Mouse (Mus musculus) embryonic facial prominence, embryonic 11.5 days (tissue): ENCODE measurements at regions not wholly inside any gene's neighbourhood (a gene's known extent, or its start where the extent isn't known, plus 50 kb on each side); places are given as distances from the start of the nearest gene placed in this dataset.

Experiments used
- ATAC-seq: fragments of 200-750 bp; cut with Nextera tagmentation; replicated peaks from 2 replicates; pipeline ENCODE4 v1.8.0; 2017; ENCODE audit warnings: low read depth; ENCODE audit not compliant: insufficient number of reproducible peaks, low FRiP score, low TSS enrichment
- DNase-seq: peaks from one replicate; pipeline ENCODE4 v3.0.0-alpha.2; 2015; ENCODE audit warnings: low spot score
- H3K27ac ChIP-seq: fragments of 300-500 bp; sonication (generic); replicated peaks from 2 replicates; pipeline ENCODE4 v1.5.1; 2014; ENCODE audit warnings: mild to moderate bottlenecking, low read depth, low read length, control low read depth
- H3K27me3 ChIP-seq: fragments of 300-500 bp; sonication (generic); 2 replicates; pipeline ENCODE4 v1.6.1; 2014; ENCODE audit warnings: mild to moderate bottlenecking, low read length, moderate library complexity, mixed read lengths; ENCODE audit not compliant: control insufficient read depth, insufficient read depth
- H3K36me3 ChIP-seq: fragments of 300-500 bp; sonication (generic); replicated peaks from 2 replicates; pipeline ENCODE4 v1.6.1; 2014; ENCODE audit warnings: low read depth, mild to moderate bottlenecking, low read length, moderate library complexity, mixed read lengths; ENCODE audit not compliant: control insufficient read depth, insufficient read depth
- H3K4me1 ChIP-seq: fragments of 300-500 bp; sonication (generic); 2 replicates; pipeline ENCODE4 v1.6.1; 2014; ENCODE audit warnings: low read length, mixed read lengths; ENCODE audit not compliant: control insufficient read depth, insufficient read depth
- H3K4me2 ChIP-seq: fragments of 300-500 bp; sonication (generic); 2 replicates; pipeline ENCODE4 v1.6.1; 2014; ENCODE audit warnings: low read depth, mild to moderate bottlenecking, control low read depth, low read length, moderate library complexity
- H3K4me3 ChIP-seq: fragments of 300-500 bp; sonication (generic); 2 replicates; pipeline ENCODE4 v1.5.1; 2014; ENCODE audit warnings: low read depth, low read length, control low read depth
- H3K9ac ChIP-seq: fragments of 300-500 bp; sonication (generic); replicated peaks from 2 replicates; pipeline ENCODE4 v1.6.1; 2014; ENCODE audit warnings: mild to moderate bottlenecking, control low read depth, low read length
- H3K9me3 ChIP-seq: fragments of 300-500 bp; sonication (generic); replicated peaks from 2 replicates; pipeline ENCODE4 v1.6.1; 2016; ENCODE audit warnings: mild to moderate bottlenecking, low read length, inconsistent platforms, mixed read lengths; ENCODE audit not compliant: control insufficient read depth
- WGBS: fragments of 180-500 bp; shearing (Covaris S2); extraction: QIAGEN DNeasy Blood & Tissue Kit; methylation state at CpG from one replicate; pipeline ENCODE4 v1.1.7; 2014; 5-methylcytosine and 5-hydroxymethylcytosine counted together

- DNase-seq = no peak
- Histone ChIP-seq H3K9ac (no peak overlapping the region), H3K4me2 (no peak overlapping the region), H3K27me3 (no peaks in the 10 kb centered on the region), H3K4me3 (no peak overlapping the region), H3K27ac (no peak overlapping the region), H3K4me1 (no peaks in the 10 kb centered on the region), H3K36me3 (no peaks in the 10 kb centered on the region), H3K9me3 (no peaks in the 10 kb centered on the region)
- WGBS = 75% methylated on average over 4 of the region's 4 CpGs
- ATAC-seq = no peak
These were observed 80.4 kb downstream of the Utp6 start for GRCm38 (mm10) chr11:79881812-79882211.

DNA sequence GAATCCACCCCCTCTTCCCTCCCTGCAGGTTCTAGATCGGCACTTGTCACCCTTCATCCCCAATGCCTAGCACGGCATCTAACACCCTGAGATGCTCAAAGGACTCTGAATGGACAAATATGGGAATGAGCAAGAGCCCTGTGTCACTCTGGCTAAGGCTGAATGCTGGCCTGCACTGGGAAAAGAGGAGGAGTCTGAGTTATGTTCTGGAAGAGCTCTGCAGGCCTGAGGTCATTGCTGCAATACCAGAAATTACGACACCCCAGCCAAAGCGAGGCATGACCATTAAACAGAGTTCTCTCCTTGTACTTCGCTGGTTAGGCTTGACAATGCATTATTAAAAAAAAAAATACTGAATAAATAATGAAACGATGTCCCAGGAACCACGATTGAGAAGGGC lies 84.1 kb downstream of the Utp6 start:
- Histone ChIP-seq H3K4me3 (no peak overlapping the region), H3K27ac (no peak overlapping the region), H3K9ac (no peak overlapping the region), H3K27me3 (no peaks in the 10 kb centered on the region), H3K9me3 (no peaks in the 10 kb centered on the region), H3K36me3 (no peaks in the 10 kb centered on the region), H3K4me1 (no peaks in the 10 kb centered on the region), H3K4me2 (no peak overlapping the region)
- no peak for ATAC-seq
- DNase-seq = no peak
- 85% methylated on average over 7 of the region's 7 CpGs for WGBS

DNA sequence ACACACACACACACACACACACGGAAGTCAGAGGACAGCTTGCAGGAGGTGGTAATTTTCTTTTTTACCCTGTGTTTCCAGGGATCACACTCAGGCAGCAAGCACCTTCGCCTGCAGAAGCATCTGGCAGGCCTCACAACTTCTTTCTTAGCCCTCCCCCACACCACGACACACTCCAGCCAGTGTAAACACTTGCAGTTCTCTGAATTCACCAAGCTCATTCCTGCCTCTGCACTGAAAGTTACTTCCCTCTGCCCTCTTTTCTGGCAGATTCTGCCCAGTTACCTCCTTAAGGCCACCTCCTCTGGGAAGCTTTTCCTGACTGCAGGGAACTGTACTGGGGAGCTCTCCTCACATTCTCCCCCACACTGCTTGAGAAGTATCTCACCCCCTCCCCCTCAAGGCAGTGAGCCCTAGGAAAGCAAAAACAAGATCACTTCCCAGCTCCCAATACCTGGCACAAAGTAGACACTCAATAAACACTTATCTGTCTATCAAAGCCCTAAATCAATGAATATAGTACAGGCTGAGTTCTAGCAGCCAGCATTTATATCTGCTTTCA lies 84.9 kb downstream of the Utp6 start:
- H3K4me1 ChIP-seq = no peaks in the 10 kb centered on the region
- no peak overlapping the region for H3K9ac ChIP-seq
- no peak overlapping the region for H3K27ac ChIP-seq
- H3K4me3 ChIP-seq = no peak overlapping the region
- ATAC-seq = no peak
- WGBS = 46% methylated on average over 3 of the region's 3 CpGs
- DNase-seq = peak; percentile 33
- H3K27me3 ChIP-seq = no peaks in the 10 kb centered on the region
- no peaks in the 10 kb centered on the region for H3K36me3 ChIP-seq
- H3K9me3 ChIP-seq = no peaks in the 10 kb centered on the region
- no peak overlapping the region for H3K4me2 ChIP-seq

DNA sequence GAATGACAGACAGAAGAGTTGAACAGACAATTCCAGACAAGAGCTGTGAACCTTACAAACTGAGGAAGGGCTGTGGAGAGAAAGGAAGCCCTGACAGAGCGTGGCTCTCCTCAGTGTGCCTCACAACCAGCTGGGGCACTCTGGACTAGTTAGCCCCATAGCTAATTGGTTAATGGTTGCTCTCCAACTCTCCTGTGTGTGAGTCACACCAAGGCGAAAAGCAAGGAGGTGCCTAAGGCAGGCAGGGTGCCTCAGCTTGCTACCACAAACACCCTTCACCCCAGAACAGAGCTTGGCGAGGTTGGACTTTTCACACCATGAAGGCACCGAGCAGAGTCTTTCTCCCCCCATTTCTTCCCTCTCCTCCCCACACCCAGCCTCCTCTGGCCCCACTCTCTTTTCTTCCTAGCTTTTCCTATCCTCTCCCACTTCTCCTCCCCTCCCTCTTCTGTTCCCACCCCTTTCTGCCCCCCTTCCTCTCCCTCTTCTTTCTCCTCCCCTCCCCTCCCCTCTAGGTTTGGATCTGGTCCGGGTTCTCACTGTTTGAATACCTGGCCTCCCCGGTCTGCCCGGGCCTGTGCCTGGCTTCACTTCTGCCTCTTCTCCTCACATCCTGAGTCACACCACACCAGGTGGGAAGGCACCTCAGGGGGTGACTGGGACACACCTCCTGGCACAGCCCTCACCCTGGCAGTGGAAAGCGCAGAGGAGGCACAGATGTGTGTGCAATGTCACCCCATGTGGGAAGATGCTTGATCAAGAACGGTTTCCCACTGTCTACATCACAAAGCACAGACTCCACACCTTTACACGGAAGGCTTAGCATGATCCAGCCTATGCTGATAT lies 90.2 kb downstream of the Utp6 start:
- Histone ChIP-seq H3K4me3 (no peak overlapping the region), H3K4me1 (no peaks in the 10 kb centered on the region), H3K9ac (no peak overlapping the region), H3K9me3 (no peaks in the 10 kb centered on the region), H3K4me2 (no peak overlapping the region), H3K27ac (no peak overlapping the region), H3K36me3 (no peaks in the 10 kb centered on the region), H3K27me3 (no peaks in the 10 kb centered on the region)
- WGBS = 87% methylated on average over 10 of the region's 10 CpGs
- ATAC-seq (no peak), DNase-seq (no peak)

DNA sequence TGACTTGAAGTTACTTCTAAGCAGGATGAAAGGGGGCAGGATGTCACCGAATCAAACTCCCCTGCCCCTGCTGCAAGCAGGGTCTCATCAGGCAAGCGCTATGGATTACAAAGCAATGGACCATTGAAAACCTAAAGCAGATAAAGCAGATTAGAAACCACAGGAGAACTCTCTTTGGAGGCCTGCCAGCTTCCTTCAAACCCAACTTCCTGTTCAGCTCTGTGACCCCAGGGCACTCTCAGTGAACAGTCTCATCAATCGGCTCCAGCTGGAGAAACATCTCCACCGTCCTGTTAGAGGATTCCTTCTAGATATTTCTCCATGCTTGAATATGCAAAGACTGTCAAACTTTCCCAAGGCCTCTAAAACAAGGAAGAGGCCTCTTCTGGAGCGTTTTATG lies 92.0 kb downstream of the Utp6 start:
- H3K27ac ChIP-seq = no peak overlapping the region
- no peaks in the 10 kb centered on the region for H3K4me1 ChIP-seq
- no peaks in the 10 kb centered on the region for H3K36me3 ChIP-seq
- peak; percentile 50 for DNase-seq
- no peak overlapping the region for H3K4me3 ChIP-seq
- no peak overlapping the region for H3K9ac ChIP-seq
- H3K4me2 ChIP-seq = no peak overlapping the region
- 44% methylated on average over 5 of the region's 5 CpGs for WGBS
- no peaks in the 10 kb centered on the region for H3K9me3 ChIP-seq
- H3K27me3 ChIP-seq = no peaks in the 10 kb centered on the region
- ATAC-seq = no peak

DNA sequence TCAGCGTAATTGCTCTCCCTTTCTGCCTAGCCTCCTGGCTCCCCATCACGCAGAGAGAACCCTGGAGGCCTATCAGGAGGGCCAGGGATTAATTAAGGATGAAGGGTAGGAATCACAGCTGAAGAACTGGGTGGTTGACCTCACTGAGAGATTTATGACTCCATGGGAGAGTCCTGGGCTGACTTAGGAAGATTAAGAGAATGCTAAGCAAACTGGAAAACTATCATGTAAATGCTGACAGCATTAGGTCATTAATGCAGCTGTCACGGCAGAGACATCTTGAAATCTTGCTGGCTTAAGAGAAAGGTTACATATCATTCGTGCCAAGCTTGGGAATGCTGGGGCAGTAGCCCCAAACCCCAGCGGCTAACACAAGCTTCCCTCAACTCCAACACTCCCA lies 93.2 kb downstream of the Utp6 start:
- H3K9me3 ChIP-seq = no peaks in the 10 kb centered on the region
- H3K4me2 ChIP-seq = no peak overlapping the region
- no peak overlapping the region for H3K27ac ChIP-seq
- no peaks in the 10 kb centered on the region for H3K4me1 ChIP-seq
- H3K4me3 ChIP-seq = no peak overlapping the region
- H3K27me3 ChIP-seq = no peaks in the 10 kb centered on the region
- DNase-seq (no peak), ATAC-seq (no peak)
- 64% methylated on average over 5 of the region's 5 CpGs for WGBS
- no peak overlapping the region for H3K9ac ChIP-seq
- H3K36me3 ChIP-seq = no peaks in the 10 kb centered on the region

- DNase-seq (no peak), ATAC-seq (no peak)
- 58% methylated on average over 5 of the region's 5 CpGs for WGBS
- Histone ChIP-seq H3K9ac (no peak overlapping the region), H3K9me3 (no peaks in the 10 kb centered on the region), H3K36me3 (no peaks in the 10 kb centered on the region), H3K27me3 (no peaks in the 10 kb centered on the region), H3K4me1 (no peaks in the 10 kb centered on the region), H3K4me2 (no peak overlapping the region), H3K27ac (no peak overlapping the region), H3K4me3 (no peak overlapping the region)
These were observed 97.4 kb downstream of the Utp6 start for GRCm38 (mm10) chr11:79864836-79865235.

DNA sequence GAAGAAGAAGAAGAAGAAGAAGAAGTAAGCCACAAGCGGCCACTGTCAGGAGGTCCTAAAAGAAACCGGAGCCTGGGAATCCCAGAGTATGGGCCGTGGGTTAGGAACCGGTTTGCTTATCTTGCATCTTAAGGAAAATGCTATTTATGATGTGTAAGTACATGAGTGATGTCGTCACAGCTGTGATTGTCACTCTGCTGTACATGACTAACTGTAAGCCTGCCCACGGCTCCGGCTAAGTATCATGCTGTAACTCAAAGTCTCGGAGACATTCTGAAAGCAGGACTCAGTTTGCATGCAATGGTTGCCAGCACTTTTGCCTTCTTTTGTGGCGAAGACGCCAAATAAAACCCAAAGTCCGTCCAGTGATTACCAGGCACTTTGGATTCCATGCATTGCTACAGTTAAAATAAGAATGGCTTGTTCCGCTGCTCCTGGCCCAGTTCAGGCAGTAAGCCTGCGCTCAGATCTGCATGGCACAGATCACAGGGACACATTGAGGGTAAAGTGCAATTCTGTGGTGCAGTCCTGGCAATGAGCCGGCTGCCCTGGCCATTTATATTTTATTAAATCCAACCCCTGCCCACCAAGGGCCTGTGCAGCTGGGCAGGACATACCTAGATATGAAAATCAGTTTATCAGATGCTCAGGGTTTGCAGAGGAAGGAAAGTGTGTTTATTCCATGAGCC lies 98.6 kb downstream of the Utp6 start:
- Histone ChIP-seq H3K4me1 (no peaks in the 10 kb centered on the region), H3K9me3 (no peaks in the 10 kb centered on the region), H3K4me2 (no peak overlapping the region), H3K4me3 (no peak overlapping the region), H3K36me3 (no peaks in the 10 kb centered on the region), H3K27ac (no peak overlapping the region), H3K27me3 (no peaks in the 10 kb centered on the region), H3K9ac (no peak overlapping the region)
- DNase-seq (no peak), ATAC-seq (no peak)
- 89% methylated on average over 14 of the region's 14 CpGs for WGBS
